Mouse (Mus musculus) layer of hippocampus, adult 8-10 months (tissue): ENCODE data around the gene Cd55. TPM values are rescaled to one million over a fixed set of nuclear protein-coding genes. Genes with fewer than 3 reads are reported as not detected.
"Not testable (repeated sequence)": the region's sequence is repeated elsewhere in the genome, so short reads cannot be mapped to it uniquely, and the experiment has no call there.

Source experiments
- DNase-seq, 2 experiments: peaks; one replicate each; pipeline ENCODE4 v3.0.0; 2022; ENCODE audit warnings: low spot score in 2 of 2
- total RNA-seq, 4 experiments: library from RNA; stranded (reverse); gene quantifications; 2 replicates each; pipeline ENCODE4 v1.2.4; 2022

Cd55 gene
- total RNA-seq, 4 experiments from 2014 or later, result 4.1 to 7.8 (median 4.7) TPM

DNA sequence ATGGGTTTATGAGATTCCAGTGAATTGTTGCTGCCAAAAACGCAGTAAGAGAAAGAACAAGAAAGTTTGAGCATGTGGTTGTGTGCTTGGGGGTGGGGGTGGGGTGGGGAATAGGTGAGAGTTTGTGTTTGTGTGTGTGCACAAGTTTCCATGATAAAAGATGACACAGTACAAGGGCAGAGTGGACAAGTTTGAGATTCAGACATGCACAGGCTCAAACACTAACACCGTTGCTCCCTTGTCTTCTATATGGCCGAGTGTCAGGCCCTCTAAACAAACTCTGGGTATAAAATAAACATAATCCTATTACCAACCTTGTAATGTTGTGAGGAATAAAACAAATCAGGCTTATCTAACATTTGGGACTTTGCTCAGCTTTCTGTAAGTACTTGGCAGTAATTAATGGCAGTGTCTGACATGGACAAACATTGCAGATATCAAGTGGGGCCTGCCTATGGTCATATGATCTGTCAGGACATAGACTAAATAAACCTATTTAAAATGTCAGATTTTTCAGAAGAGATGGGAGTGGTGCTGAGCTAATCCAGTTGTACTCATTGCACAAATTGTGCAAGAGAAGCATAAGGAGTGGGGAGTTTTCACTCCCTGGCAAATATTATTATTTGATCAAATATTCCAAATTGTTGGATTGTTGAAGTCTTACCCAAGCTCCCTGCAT, 35.2 kb downstream of the Cd55 start:
- DNase-seq, result not testable (repeated sequence)

DNA sequence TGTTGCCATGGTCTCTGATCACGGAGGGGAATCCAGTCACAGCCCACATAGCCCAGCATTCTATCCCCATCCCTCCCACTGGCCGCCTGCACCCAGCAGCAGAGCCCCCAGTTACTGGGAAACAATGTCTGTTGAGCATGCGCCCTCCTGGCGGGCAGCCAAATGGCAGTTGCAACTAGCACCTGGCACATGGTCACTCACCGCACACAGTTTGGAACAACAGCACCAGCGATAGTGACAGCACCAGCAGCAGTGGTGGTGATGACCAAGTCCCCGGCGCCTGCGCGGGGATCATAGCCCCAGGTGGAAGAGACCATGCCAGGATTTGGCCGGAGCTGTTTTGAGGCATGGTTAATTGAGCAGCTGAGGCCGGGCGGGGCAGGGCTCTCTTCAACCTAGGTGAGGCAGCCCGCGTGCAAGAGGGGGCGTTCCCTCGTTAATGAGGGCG, 39.9 kb downstream of the Cd55 start, which contains the start of gene Cd55b:
Cd55b (minus strand) TSS at position 346 of the 448 bp plus-strand sequence.
- DNase-seq, result peak; percentile 8 to 35

- not testable (repeated sequence) for DNase-seq
Measured at GRCm38 (mm10) chr1:130422033-130422432, 40.5 kb downstream of the Cd55 start.

GRCm38 (mm10) chr1:130397109-130397508, 65.4 kb downstream of the Cd55 start:
- DNase-seq, result not testable (repeated sequence)

Other genes starting within 250 kb of the Cd55 start
- gene Cd55b, start 39.7 kb downstream of the Cd55 start, total RNA-seq, result not detected
- gene Zp3r, start 166.9 kb upstream of the Cd55 start, total RNA-seq, result under 1 TPM in 1 of 4 experiments, not detected in 3; 0.18 TPM
- gene C4bp, start 198.9 kb upstream of the Cd55 start, total RNA-seq, result 1 to 10 TPM in 1 of 4 experiments, under 1 TPM in 3; 0.53 to 1.2 (median 0.86) TPM